Mouse (Mus musculus) kidney, adult 2 months (tissue): Measurements from ENCODE around the gene B230217C12Rik. TPM values are rescaled to one million over a fixed set of nuclear protein-coding genes. Genes with fewer than 3 reads are reported as not detected.
"Not testable (repeated sequence)": the region's sequence is repeated elsewhere in the genome, so short reads cannot be mapped to it uniquely, and the experiment has no call there.

Experiments used
- DNase-seq: peaks from one replicate; pipeline ENCODE4 v3.0.0; 2021
- H3K27ac ChIP-seq: fragments of 200-500 bp; 2 replicates; pipeline ENCODE4 v1.5.1; 2012; ENCODE audit warnings: low read depth, low read length, control low read depth, inconsistent platforms; ENCODE audit not compliant: insufficient read depth
- H3K27me3 ChIP-seq: fragments of 200-500 bp; replicated peaks from 2 replicates; pipeline ENCODE4 v1.6.1; 2012; ENCODE audit warnings: mild to moderate bottlenecking, moderate library complexity, low read length, inconsistent platforms; ENCODE audit not compliant: control insufficient read depth, insufficient read depth
- H3K36me3 ChIP-seq: fragments of 200-500 bp; 2 replicates; pipeline ENCODE4 v1.6.1; 2012; ENCODE audit warnings: mild to moderate bottlenecking, moderate library complexity, low read length, inconsistent platforms; ENCODE audit not compliant: control insufficient read depth, insufficient read depth
- H3K4me1 ChIP-seq: fragments of 200-500 bp; 2 replicates; pipeline ENCODE4 v1.6.1; 2011; ENCODE audit warnings: low read length; ENCODE audit not compliant: control insufficient read depth, insufficient read depth
- H3K4me3 ChIP-seq: fragments of 200-500 bp; 2 replicates; pipeline ENCODE4 v1.5.1; 2011; ENCODE audit warnings: mild to moderate bottlenecking, low read depth, low read length, control low read depth; ENCODE audit not compliant: insufficient read depth
- CTCF ChIP-seq: fragments of 200-500 bp; conservative IDR thresholded peaks from 2 replicates; pipeline ENCODE4 v1.5.1; 2011; ENCODE audit warnings: low read depth, mild to moderate bottlenecking, control low read depth, low read length, moderate library complexity, mixed read lengths; ENCODE audit not compliant: insufficient read depth, insufficient read length
- POLR2A ChIP-seq: fragments of 200-500 bp; IDR thresholded peaks from one replicate; pipeline ENCODE4 v1.6.1; 2011; ENCODE audit warnings: low read depth, low read length, control low read depth
- WGBS: fragments of 180-500 bp; shearing (Covaris S2); methylation state at CpG from one replicate; pipeline ENCODE4 v1.1.7; 2018; 5-methylcytosine and 5-hydroxymethylcytosine counted together
- polyA plus RNA-seq: library from polyadenylated mRNA; depleted of rRNA; stranded (reverse); fragments of >200 nt; gene quantifications from 2 replicates; pipeline ENCODE4 v1.2.3, GENCODE M21; 2012

Gene B230217C12Rik
- polyA plus RNA-seq, 1 experiment, result 2.0 TPM

DNA sequence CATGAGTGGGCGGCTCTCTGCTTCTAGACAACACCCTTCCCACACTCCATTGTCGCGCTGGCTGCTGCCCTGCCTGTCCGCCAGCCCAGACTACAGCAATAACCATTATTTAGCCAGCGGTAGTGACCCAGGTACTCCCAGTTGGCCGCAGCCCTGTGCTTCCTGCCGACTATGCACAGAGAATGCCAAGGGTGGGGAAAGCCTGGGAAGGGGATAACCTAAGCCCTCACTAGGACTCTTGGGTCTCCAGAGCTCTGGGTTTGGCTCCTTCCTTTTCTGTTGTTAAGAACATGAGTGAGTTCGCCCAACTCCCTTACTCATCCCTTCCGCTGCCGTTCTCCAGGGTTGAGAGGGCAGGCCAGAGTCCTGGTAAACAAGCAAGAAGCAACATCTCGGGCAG lies 8.6 kb upstream of the B230217C12Rik start:
- Histone ChIP-seq H3K27ac (peak overlapping the region; percentile 1; the same call in 1 of the 2 replicates), H3K27me3 (no peaks in the 10 kb centered on the region), H3K4me3 (no peak overlapping the region), H3K4me1 (peaks cover 13% of the 10 kb centered on the region; the same call in 1 of the 2 replicates), H3K36me3 (no peaks in the 10 kb centered on the region; the same call in 1 of the 2 replicates)
- peak; percentile 54 for DNase-seq
- TF ChIP-seq CTCF, result no peak
- TF ChIP-seq POLR2A, result no peak
- WGBS, result 45% methylated on average over 11 of the region's 11 CpGs

DNA sequence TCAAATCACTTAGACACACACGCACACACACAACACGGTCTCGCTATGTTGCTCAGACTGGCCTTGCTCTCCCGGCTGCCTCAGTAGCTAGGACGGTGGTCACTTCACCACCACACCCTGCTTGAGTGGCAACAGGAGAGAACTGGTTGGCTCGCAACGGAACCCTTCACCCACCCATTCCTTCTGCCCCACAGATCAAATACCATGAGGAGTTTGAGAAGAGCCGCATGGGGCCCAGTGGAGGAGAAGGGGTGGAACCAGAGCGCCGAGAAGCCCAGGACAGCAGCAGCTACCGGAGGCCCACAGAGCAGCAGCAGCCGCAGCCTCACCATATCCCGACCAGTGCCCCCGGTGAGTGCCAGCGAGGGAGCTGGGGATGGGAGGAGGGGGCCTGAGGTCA lies 7.2 kb upstream of the B230217C12Rik start:
- TF ChIP-seq CTCF (no peak), POLR2A (no peak)
- peaks cover 13% of the 10 kb centered on the region; the same call in 1 of the 2 replicates for H3K4me1 ChIP-seq
- DNase-seq, result no peak
- H3K27me3 ChIP-seq, result no peaks in the 10 kb centered on the region
- H3K27ac ChIP-seq, result no peak overlapping the region
- whole genome bisulfite sequencing, result 88% methylated on average over 15 of the region's 15 CpGs
- H3K36me3 ChIP-seq, result no peaks in the 10 kb centered on the region; the same call in 1 of the 2 replicates
- H3K4me3 ChIP-seq, result no peak overlapping the region

DNA sequence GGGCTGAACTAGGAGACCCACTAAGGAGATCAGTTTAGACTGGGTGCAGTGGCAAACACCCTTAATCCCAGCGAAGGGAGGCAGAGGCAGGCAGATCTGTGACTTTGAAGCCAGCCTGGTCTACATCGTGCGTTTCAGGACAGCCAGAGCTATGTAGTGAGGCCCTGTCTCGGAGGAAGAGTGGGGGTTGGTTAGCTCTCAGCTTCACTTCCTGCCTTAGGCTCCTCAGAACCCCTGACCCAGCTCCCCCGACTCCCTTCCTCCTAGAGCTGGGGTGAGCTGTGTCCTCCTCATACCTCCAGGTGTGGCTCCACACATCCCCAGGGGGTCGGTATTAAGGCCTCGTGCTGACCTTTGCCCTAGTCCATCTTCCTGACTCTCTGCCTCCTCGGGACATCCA lies 4.0 kb upstream of the B230217C12Rik start:
- Histone ChIP-seq H3K4me3 (no peak overlapping the region), H3K4me1 (peaks cover 2% of the 10 kb centered on the region; the same call in 1 of the 2 replicates), H3K36me3 (no peaks in the 10 kb centered on the region; the same call in 1 of the 2 replicates), H3K27me3 (no peaks in the 10 kb centered on the region), H3K27ac (no peak overlapping the region)
- 56% methylated on average over 8 of the region's 8 CpGs for WGBS
- no peak for DNase-seq
- TF ChIP-seq CTCF (no peak), POLR2A (no peak)

DNA sequence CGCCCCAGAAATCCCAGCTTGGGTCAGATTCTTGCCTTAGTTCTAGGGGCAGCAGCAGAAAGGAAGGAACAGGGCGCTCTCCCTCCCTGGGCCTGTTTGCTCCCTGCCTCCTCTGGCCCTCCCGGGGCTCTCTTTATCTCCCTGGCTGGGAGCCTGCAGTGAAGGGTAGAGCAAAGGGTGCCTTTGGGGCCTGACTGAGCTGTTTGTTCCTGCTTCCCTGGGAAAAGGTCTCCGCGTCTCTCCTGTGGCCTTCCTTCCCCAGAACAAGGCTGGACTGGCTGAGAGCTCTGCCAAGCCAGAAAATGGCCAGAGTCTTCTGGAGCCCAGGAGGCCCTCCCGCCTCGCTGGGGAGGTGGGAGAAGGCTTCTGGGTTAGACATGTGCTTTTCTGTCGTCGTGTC lies 3.5 kb upstream of the B230217C12Rik start:
- 76% methylated on average over 9 of the region's 9 CpGs for WGBS
- not testable (repeated sequence) for H3K4me1 ChIP-seq, H3K27me3 ChIP-seq, DNase-seq, H3K36me3 ChIP-seq, H3K4me3 ChIP-seq, H3K27ac ChIP-seq

DNA sequence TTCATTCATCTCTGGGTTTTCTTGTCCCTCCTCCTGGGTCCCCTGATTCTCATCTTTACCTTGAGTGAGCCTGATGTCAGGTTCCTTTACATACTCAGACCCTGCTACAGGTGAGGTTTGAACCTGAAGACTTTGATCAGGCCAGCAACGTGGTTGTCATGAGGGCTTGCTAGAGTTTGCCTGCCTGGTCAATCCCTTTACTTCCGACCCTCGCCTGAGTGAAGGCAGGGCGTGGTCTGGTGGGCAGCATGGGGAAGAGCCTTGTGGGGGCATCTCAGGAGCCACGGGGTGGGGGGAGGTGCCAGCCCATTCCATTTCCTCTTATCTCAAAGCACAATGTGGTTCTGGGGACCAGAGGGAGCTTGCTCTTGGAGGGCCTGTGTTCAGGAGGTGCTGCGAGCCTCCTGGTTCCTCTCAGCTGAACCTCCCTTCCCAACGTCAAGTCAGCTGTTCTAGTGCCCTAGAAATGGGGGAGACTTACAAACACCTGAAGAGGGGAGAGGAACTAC lies 2.9 kb upstream of the B230217C12Rik start:
- DNase-seq, result no peak
- Histone ChIP-seq H3K4me3 (no peak overlapping the region), H3K36me3 (no peaks in the 10 kb centered on the region; the same call in 1 of the 2 replicates), H3K27ac (no peak overlapping the region), H3K27me3 (no peaks in the 10 kb centered on the region), H3K4me1 (peaks cover 2% of the 10 kb centered on the region; the same call in 1 of the 2 replicates)
- WGBS, result 71% methylated on average over 7 of the region's 7 CpGs
- no peak for TF ChIP-seq CTCF
- no peak for TF ChIP-seq POLR2A

DNA sequence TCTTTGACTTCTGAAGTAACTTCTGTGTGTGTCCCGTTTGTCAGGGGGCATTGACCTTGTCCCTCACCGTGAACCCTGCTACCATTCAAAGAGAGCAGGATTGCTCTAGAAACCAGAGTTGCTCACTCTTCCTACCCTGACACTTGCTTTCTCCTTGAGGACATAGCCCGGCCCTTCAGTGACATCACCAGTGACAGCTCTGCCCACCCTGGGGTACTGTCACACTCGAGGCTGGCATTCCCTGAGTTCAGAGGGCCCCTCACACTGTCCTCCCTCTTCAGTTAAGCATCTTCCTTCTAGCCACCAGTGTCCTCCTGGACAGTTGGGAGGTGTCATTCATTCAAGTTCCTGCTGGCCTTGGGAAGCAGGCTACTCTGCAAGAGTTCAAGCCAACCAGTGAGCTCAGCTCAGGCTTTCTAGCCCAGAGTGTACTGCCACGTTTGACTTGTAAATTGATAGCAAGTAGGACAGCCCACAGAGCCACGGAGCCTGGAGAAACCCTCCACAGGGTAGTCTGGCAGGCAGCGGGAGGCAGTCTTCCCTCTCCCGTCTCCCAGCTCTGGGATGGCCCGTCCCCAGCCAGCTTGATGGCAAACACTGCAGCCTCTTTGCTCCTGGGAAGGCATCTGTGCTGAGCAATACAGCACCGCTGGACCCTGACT lies 1.7 kb upstream of the B230217C12Rik start:
- Histone ChIP-seq H3K27me3 (no peaks in the 10 kb centered on the region), H3K4me3 (no peak overlapping the region), H3K4me1 (peaks cover 2% of the 10 kb centered on the region; the same call in 1 of the 2 replicates), H3K36me3 (no peaks in the 10 kb centered on the region; the same call in 1 of the 2 replicates), H3K27ac (no peak overlapping the region)
- DNase-seq, result no peak
- WGBS, result 45% methylated on average over 10 of the region's 10 CpGs
- TF ChIP-seq CTCF, result no peak
- no peak for TF ChIP-seq POLR2A

DNA sequence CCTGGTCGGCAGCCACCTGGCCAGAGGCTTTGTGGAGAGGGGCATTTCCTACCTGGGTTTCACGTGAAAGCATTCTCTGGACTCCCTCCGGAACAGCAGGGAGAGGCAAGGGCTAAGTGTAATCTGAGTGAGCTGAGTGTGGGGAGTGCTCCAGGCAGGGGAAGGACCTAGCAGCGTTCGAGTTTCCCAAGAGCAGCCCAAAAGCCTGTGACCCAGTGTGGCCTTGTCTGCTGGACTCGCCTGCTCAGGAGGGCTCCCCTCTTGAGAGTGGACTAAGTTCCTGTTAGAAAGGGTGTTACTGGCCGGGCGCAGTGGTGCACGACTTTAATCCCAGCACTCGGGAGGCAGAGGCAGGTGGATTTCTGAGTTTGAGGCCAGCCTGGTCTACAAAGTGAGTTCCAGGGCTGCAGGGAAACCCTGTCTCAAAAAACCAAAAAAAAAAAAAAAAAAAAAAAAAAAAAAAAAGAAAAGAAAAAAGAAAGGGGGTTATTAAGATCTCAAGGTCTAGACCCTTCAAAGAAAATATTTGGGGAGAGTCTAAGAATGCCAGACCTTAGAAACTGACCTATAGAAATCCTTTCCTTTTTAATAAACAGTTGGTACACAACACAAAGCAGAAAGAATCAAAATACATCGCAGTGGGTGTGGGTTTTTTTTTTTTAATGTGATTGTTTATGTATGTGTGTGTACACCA lies 992 bp upstream of the B230217C12Rik start:
- H3K4me1 ChIP-seq, result peaks cover 2% of the 10 kb centered on the region; the same call in 1 of the 2 replicates
- 58% methylated on average over 11 of the region's 11 CpGs for WGBS
- no peaks in the 10 kb centered on the region for H3K27me3 ChIP-seq
- no peak for DNase-seq
- no peaks in the 10 kb centered on the region; the same call in 1 of the 2 replicates for H3K36me3 ChIP-seq
- TF ChIP-seq POLR2A, result no peak
- no peak for TF ChIP-seq CTCF
- H3K27ac ChIP-seq, result no peak overlapping the region
- H3K4me3 ChIP-seq, result no peak overlapping the region
